Mouse (Mus musculus): ENCODE results near the gene Scgb2b18. TPM values are rescaled to one million over a fixed set of nuclear protein-coding genes. Genes with fewer than 3 reads are reported as not detected.
"Not testable (repeated sequence)": the region's sequence is repeated elsewhere in the genome, so short reads cannot be mapped to it uniquely, and the experiment has no call there.

Scgb2b18 gene
- polyA plus RNA-seq (2015; fragmentation: Nextera tagmentation; extraction: Ambion mirVana) = not detected in 2 replicates

DNA sequence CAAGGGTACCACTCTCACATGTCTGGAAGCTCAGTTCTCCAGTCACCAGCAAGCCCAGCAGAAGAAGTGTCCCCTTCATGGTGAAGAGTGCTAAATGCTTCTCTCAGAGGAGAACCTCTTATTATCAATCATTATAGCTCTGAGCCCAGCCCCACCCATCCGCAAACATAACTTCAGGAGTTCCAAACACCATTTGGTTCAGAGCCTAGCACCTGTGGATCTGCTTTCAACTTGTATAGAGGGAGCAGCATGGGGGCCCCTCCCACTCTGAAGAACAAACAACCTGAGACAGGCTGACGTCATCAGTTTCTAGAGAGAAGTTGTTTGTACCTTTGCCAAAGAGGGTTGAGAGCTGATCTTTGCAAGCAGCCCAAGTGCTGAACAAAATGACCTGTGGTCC lies at the start of gene Scgb2b18:
Gene Scgb2b18, minus strand, starts transcription at position 101 of the 400 bp plus-strand sequence.
- WGBS = 75% methylated on average over 2 of the region's 2 CpGs
- not testable (repeated sequence) for H3K27me3 ChIP-seq (ENCODE audit: insufficient read depth, low read length); H3K9me3 ChIP-seq (replicated peaks; ENCODE audit: low read length); H3K4me3 ChIP-seq (replicated peaks; ENCODE audit: low read depth, low read length); H3K9ac ChIP-seq (ENCODE audit: low read depth, low read length); DNase-seq (ENCODE audit: low spot score); H3K4me1 ChIP-seq (replicated peaks; ENCODE audit: insufficient read depth, low read length); H3K4me2 ChIP-seq (ENCODE audit: low read length); H3K27ac ChIP-seq; ATAC-seq (replicated peaks; ENCODE audit: low FRiP score, low read depth); H3K36me3 ChIP-seq (ENCODE audit: insufficient read depth, low read length)

DNA sequence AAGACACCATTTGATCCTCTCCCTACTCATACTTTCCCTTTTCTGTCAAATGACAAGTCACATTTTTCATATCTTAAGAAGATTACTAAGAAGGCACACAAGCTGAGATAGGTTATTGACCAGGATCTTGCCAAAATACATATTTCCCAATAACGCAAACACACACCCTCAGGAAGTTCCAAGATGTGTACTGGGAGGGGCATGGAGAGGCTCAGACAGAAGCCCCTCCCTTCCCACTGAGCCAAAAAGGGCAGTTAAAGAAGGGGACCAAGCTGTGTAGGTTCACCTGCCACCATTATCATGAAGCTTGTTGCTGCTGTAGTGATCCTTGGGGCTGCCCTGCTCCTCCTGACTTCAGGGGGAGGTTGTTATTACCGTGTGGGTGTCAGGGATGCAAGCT lies 11.6 kb upstream of the Scgb2b18 start, which contains the start of gene Scgb1b18:
Gene Scgb1b18, plus strand, starts transcription at position 301 of the 400 bp plus-strand sequence.
- not testable (repeated sequence) for ATAC-seq (replicated peaks; ENCODE audit: low FRiP score, low read depth); H3K4me1 ChIP-seq (replicated peaks; ENCODE audit: insufficient read depth, low read length); H3K27me3 ChIP-seq (ENCODE audit: insufficient read depth, low read length); H3K27ac ChIP-seq; DNase-seq (ENCODE audit: low spot score); H3K36me3 ChIP-seq (ENCODE audit: insufficient read depth, low read length); H3K9ac ChIP-seq (ENCODE audit: low read depth, low read length); H3K9me3 ChIP-seq (replicated peaks; ENCODE audit: low read length); H3K4me3 ChIP-seq (replicated peaks; ENCODE audit: low read depth, low read length); H3K4me2 ChIP-seq (ENCODE audit: low read length)
- WGBS = no CpG with 5 or more reads among the region's 2 CpGs

Other genes with a start within 250 kb of the Scgb2b18 start
- not detected in 2 replicates for gene Scgb2b17, start 117.3 kb downstream of the Scgb2b18 start, polyA plus RNA-seq (2015; fragmentation: Nextera tagmentation; extraction: Ambion mirVana)
- not detected in 2 replicates for gene Scgb1b17, start 110.4 kb downstream of the Scgb2b18 start, polyA plus RNA-seq (2015; fragmentation: Nextera tagmentation; extraction: Ambion mirVana)
- not detected in 2 replicates for gene Scgb1b18, start 11.7 kb upstream of the Scgb2b18 start, polyA plus RNA-seq (2015; fragmentation: Nextera tagmentation; extraction: Ambion mirVana)
- gene Scgb2b19, start 106.5 kb upstream of the Scgb2b18 start, polyA plus RNA-seq (2015; fragmentation: Nextera tagmentation; extraction: Ambion mirVana) = not detected in 2 replicates
- gene Scgb1b19, start 113.4 kb upstream of the Scgb2b18 start, polyA plus RNA-seq (2015; fragmentation: Nextera tagmentation; extraction: Ambion mirVana) = not detected in 2 replicates
- gene Scgb2b20, start 192.5 kb upstream of the Scgb2b18 start, polyA plus RNA-seq (2015; fragmentation: Nextera tagmentation; extraction: Ambion mirVana) = not detected in 2 replicates
- not detected in 2 replicates for gene Scgb1b20, start 199.4 kb upstream of the Scgb2b18 start, polyA plus RNA-seq (2015; fragmentation: Nextera tagmentation; extraction: Ambion mirVana)